Mouse (Mus musculus) NIH3T3 (cell line): Measurements from ENCODE around the gene Ndufa11.

Source experiments
- DNase-seq: peaks from one replicate; pipeline ENCODE4 v3.0.0-alpha.2; 2012; ENCODE audit warnings: low read depth

Gene Ndufa11

GRCm38 (mm10) chr17:56717363-56718058 is at the start of gene Ndufa11, which contains the start of gene Vmac:
Gene Ndufa11 (plus strand): TSS chr17:56717767.
Gene Vmac (minus strand): TSS chr17:56718022.
- DNase-seq = peak; percentile 100

- DNase-seq = peak; percentile 90
Observed at GRCm38 (mm10) chr17:56668384-56669144, 49.0 kb upstream of the Ndufa11 start.

- DNase-seq = no peak
Observed at GRCm38 (mm10) chr17:56669766-56670165, 47.8 kb upstream of the Ndufa11 start.

GRCm38 (mm10) chr17:56672941-56673646 is 44.5 kb upstream of the Ndufa11 start, which contains the start of gene Ranbp3:
Gene Ranbp3 (plus strand): TSS chr17:56673294.
- peak; percentile 100 for DNase-seq

- no peak for DNase-seq
Observed at GRCm38 (mm10) chr17:56673647-56674416, 43.7 kb upstream of the Ndufa11 start.

- DNase-seq = no peak
Observed at GRCm38 (mm10) chr17:56681791-56682190, 35.8 kb upstream of the Ndufa11 start.

- DNase-seq = no peak
Observed at GRCm38 (mm10) chr17:56682880-56683279, 34.7 kb upstream of the Ndufa11 start.

- DNase-seq = no peak
Observed at GRCm38 (mm10) chr17:56683546-56684140, 33.9 kb upstream of the Ndufa11 start.

GRCm38 (mm10) chr17:56684649-56685048 is 32.9 kb upstream of the Ndufa11 start:
- DNase-seq = no peak

GRCm38 (mm10) chr17:56686801-56687200 is 30.8 kb upstream of the Ndufa11 start:
- no peak for DNase-seq

GRCm38 (mm10) chr17:56688045-56688444 is 29.5 kb upstream of the Ndufa11 start:
- DNase-seq = no peak

GRCm38 (mm10) chr17:56688689-56689088 is 28.9 kb upstream of the Ndufa11 start:
- no peak for DNase-seq

GRCm38 (mm10) chr17:56693395-56693794 is 24.2 kb upstream of the Ndufa11 start:
- DNase-seq = no peak

- DNase-seq = peak; percentile 51
Observed at GRCm38 (mm10) chr17:56693851-56694310, 23.7 kb upstream of the Ndufa11 start.

- DNase-seq = no peak
Observed at GRCm38 (mm10) chr17:56700451-56700850, 17.1 kb upstream of the Ndufa11 start.

- no peak for DNase-seq
Observed at GRCm38 (mm10) chr17:56703038-56703437, 14.5 kb upstream of the Ndufa11 start.

GRCm38 (mm10) chr17:56706515-56706914 is 11.1 kb upstream of the Ndufa11 start:
- DNase-seq = no peak

GRCm38 (mm10) chr17:56708692-56709091 is 8.9 kb upstream of the Ndufa11 start:
- no peak for DNase-seq

- DNase-seq = no peak
Observed at GRCm38 (mm10) chr17:56709708-56710107, 7.9 kb upstream of the Ndufa11 start.

GRCm38 (mm10) chr17:56715360-56715759 is 2.2 kb upstream of the Ndufa11 start:
- DNase-seq = no peak
